Mouse (Mus musculus) heart, postnatal 0 days (tissue): ENCODE measurements around the gene F930015N05Rik. TPM values are rescaled to one million over a fixed set of nuclear protein-coding genes. Genes with fewer than 3 reads are reported as not detected.

Experiments
- ATAC-seq: fragments of 200-750 bp; cut with Nextera tagmentation; 2 replicates; pipeline ENCODE4 v1.8.0; 2017; ENCODE audit warnings: low read depth, moderate number of reproducible peaks, moderate library complexity; ENCODE audit not compliant: insufficient read depth
- DNase-seq: peaks from one replicate; pipeline ENCODE4 v3.0.0-alpha.2; 2016; ENCODE audit warnings: low spot score
- H3K27ac ChIP-seq: fragments of 300-500 bp; sonication (generic); 2 replicates; pipeline ENCODE4 v1.5.1; 2014; ENCODE audit warnings: low read depth, mild to moderate bottlenecking
- H3K27me3 ChIP-seq: fragments of 300-500 bp; sonication (generic); 2 replicates; pipeline ENCODE4 v1.6.1; 2014; ENCODE audit warnings: low read length, mixed read lengths; ENCODE audit not compliant: control insufficient read depth, insufficient read depth
- H3K36me3 ChIP-seq: fragments of 300-500 bp; sonication (generic); replicated peaks from 2 replicates; pipeline ENCODE4 v1.6.1; 2014; ENCODE audit warnings: low read length, mixed read lengths; ENCODE audit not compliant: control insufficient read depth, insufficient read depth
- H3K4me1 ChIP-seq: fragments of 300-500 bp; sonication (generic); 2 replicates; pipeline ENCODE4 v1.6.1; 2014; ENCODE audit warnings: antibody characterized with exemption; ENCODE audit not compliant: control insufficient read depth, insufficient read depth
- H3K4me2 ChIP-seq: fragments of 300-500 bp; sonication (generic); 2 replicates; pipeline ENCODE4 v1.6.1; 2014; ENCODE audit warnings: low read depth, mild to moderate bottlenecking, low read length, moderate library complexity
- H3K4me3 ChIP-seq: fragments of 300-500 bp; sonication (generic); 2 replicates; pipeline ENCODE4 v1.5.1; 2014; ENCODE audit warnings: low read depth, low read length
- H3K9ac ChIP-seq: fragments of 300-500 bp; sonication (generic); replicated peaks from 2 replicates; pipeline ENCODE4 v1.6.1; 2014; ENCODE audit warnings: low read depth, low read length, mixed read lengths
- H3K9me3 ChIP-seq: fragments of 300-500 bp; sonication (generic); replicated peaks from 2 replicates; pipeline ENCODE4 v1.6.1; 2016; ENCODE audit warnings: low read length; ENCODE audit not compliant: control insufficient read depth
- CTCF ChIP-seq: IDR thresholded peaks from 2 replicates; pipeline ENCODE4 v1.5.1; 2016; ENCODE audit warnings: antibody characterized with exemption, control low read depth, low read depth
- EP300 ChIP-seq: IDR thresholded peaks from 2 replicates; pipeline ENCODE4 v1.6.1; 2016; ENCODE audit warnings: antibody characterized with exemption, low read depth
- WGBS: fragments of 180-500 bp; shearing (Covaris S2); extraction: QIAGEN DNeasy Blood & Tissue Kit; methylation state at CpG from one replicate; pipeline ENCODE4 v1.1.7; 2014; 5-methylcytosine and 5-hydroxymethylcytosine counted together
- polyA plus RNA-seq: library from polyadenylated mRNA; unstranded; fragments of >200 nt; fragmentation: Nextera tagmentation; extraction: Ambion mirVana; gene quantifications from 2 replicates; pipeline ENCODE4 v1.2.1, GENCODE M21; 2015
- total RNA-seq: library from RNA; depleted of rRNA; stranded (reverse); fragments of >200 nt; gene quantifications from 2 replicates; pipeline ENCODE4 v1.2.3, GENCODE M21; 2014; ENCODE audit warnings: low replicate concordance

F930015N05Rik gene
- total and polyA plus RNA-seq, 2 experiments from 2014 or later = not detected

DNA sequence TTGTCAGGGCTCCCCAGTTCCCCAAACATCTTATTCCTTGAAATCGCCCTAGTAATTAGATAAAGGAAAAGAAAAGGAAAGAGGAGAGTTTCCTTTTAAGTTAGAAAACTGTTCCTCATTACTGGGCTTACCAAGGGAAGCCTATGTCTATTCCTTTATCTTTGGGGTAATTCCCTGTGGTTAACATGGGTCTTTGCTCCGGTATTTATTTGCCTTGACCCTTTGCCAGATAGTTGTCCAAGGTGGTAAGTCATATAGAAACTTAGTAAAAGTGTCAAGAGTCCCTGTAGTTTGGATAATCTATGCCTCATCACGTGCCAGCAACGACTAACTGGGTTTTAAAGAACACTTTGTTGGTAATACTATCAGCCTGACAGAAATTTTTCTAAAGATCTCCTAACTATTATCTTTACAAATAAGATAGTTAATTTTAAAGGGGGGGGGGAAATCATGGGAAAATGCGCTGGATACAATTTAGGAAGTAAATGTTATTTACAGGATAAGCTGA, 392 bp upstream of the F930015N05Rik start:
- Histone ChIP-seq H3K36me3 (no peaks in the 10 kb centered on the region), H3K9me3 (no peaks in the 10 kb centered on the region), H3K27ac (no peak overlapping the region), H3K9ac (no peak overlapping the region), H3K4me2 (peak overlapping the region; percentile 81; the same call in 1 of the 2 replicates), H3K27me3 (peaks cover 60% of the 10 kb centered on the region), H3K4me3 (peak overlapping the region; percentile 52), H3K4me1 (peaks cover 18% of the 10 kb centered on the region)
- 30% methylated on average over 5 of the region's 5 CpGs for whole genome bisulfite sequencing
- ATAC-seq = no peak
- TF ChIP-seq CTCF (no peak), EP300 (no peak)
- no peak for DNase-seq

DNA sequence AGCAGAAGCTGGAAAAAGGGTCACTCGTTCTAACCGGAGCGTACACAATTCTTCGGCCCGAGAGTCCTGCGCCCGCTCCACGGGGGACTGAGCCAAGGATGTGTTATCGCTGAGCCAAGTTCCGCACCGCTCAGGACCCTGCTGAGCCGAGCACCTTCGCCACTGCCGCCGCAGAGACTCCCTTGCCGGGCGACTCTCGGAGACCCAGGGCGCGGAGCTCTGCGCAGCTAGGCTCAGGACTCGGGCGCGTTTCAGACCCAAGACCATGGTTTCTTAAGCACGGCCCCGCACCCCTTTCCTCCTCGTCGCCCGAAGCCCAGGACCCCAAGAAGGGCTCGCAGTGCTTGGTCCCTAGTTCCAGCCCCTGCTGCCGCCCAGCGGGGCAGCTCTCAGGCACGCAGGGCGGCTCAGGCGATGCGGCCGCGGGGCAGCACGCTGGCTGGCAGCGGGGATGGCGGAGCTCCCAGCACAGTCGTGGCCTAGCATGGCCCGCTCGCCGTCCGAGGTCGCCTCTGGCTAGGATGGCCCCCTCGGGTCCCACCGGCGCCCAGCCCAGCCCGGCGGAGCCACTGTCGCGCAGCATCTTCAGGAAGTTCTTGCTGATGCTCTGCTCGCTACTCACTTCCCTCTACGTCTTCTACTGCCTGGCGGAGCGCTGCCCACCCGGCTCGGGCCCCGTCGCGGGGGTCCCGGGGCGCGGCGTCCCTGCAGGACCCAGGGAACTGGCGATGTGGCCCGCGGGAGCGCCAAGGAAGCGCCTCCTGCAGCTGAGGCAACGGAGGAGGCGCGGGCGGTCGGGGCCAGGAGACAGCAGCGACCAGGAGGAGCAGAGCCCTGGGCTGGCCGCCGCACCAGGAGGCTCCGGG, 674 bp downstream of the F930015N05Rik start:
- TF ChIP-seq CTCF = no peak
- TF ChIP-seq EP300 = no peak
- Histone ChIP-seq H3K4me1 (peaks cover 18% of the 10 kb centered on the region), H3K9ac (peak overlapping the region; percentile 42), H3K27me3 (peaks cover 63% of the 10 kb centered on the region), H3K36me3 (no peaks in the 10 kb centered on the region), H3K27ac (no peak overlapping the region), H3K4me2 (peak overlapping the region; percentile 81), H3K9me3 (no peaks in the 10 kb centered on the region), H3K4me3 (peak overlapping the region; percentile 52)
- WGBS = under 1% methylated on average over 77 of the region's 81 CpGs
- ATAC-seq (peak; percentile 28; the same call in 1 of the 2 replicates), DNase-seq (no peak)

DNA sequence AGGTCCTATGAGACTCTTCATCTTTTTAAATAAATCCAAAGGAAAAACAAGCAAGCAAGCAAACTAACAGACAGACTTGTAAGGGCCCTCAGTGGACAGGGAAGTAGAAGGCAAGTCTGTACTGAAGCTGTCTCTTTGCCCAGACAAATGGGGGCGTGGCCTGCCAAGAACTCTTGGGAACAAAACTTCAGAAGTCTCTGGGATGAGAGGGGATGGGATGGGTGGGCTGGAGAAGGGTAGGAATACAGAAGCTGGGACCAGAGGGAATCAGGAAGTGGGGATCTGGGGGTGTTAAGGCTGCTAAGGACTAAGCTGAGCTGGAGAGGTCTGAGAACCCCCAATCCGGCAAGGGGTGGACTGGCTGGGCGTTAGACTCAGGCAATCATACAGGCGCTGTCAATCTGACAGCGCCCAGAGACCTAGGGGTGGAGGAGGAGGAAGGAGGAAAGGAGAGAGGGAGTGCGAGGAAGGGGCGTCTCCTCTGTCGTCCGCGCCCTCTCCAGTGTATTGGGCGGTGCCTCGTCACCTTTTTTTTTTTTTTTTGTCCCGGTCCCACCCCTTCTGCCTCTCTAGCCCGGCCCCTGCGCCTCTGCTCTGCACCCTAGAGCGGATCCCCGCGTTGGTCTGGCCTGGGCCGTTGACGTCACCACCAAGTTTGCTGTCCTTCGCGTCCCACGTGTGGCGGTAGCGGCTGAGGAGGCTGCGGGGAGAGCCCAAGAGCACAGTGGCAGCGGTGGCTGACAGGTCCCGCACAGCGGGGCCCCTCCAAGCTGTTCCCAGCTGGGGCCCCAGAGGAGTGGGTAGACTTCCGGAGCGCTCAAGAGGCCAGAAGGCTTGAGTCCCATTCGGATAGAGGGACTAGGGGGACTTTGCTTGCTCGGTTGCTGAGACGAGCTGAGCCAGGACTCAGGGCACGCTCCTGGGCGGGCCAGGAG, 1.6 kb downstream of the F930015N05Rik start, which contains the start of gene Hs3st3a1:
TSS of gene Hs3st3a1 (plus strand) at position 722 of the 935 bp plus-strand sequence.
- Histone ChIP-seq H3K9me3 (no peaks in the 10 kb centered on the region), H3K4me2 (peak within 1 kb of the TSS; percentile 81), H3K27ac (no peak within 1 kb of the TSS), H3K4me1 (peaks cover 18% of the 10 kb centered on the region), H3K4me3 (peak within 1 kb of the TSS; percentile 52), H3K36me3 (no peaks in the 10 kb centered on the region), H3K9ac (peak within 1 kb of the TSS; percentile 42), H3K27me3 (peaks cover 62% of the 10 kb centered on the region)
- no peak for TF ChIP-seq CTCF
- TF ChIP-seq EP300 = no peak
- 2% methylated on average over 33 of the region's 36 CpGs for WGBS
- ATAC-seq (peak; percentile 84), DNase-seq (peak; percentile 51)

DNA sequence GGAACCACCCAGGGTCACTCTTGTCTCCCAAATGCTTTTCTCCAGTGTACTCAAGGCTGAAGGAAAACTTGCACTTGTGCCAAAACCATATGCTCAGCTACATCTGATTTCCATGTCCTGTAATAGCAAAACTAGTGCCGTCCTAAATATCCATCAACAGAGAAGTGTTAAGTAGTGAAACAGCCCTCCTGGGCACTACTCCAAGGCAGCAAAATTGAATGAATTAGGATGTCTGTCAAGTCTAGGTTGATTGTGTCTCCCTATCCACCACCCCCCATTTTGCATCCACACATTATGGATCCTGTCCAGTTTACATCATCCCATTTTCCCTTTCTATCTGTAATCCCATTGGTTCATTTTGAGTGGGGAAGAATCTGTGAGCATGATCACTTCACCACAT, 17.5 kb downstream of the F930015N05Rik start:
- Histone ChIP-seq H3K4me2 (no peak overlapping the region), H3K27ac (no peak overlapping the region), H3K4me1 (no peaks in the 10 kb centered on the region), H3K27me3 (no peaks in the 10 kb centered on the region), H3K9ac (no peak overlapping the region), H3K36me3 (no peaks in the 10 kb centered on the region), H3K4me3 (no peak overlapping the region), H3K9me3 (no peaks in the 10 kb centered on the region; the same call in 1 of the 2 replicates)
- TF ChIP-seq CTCF = no peak
- TF ChIP-seq EP300 = no peak
- DNase-seq (no peak), ATAC-seq (no peak)
- WGBS = 46% methylated on average over 1 of the region's 1 CpGs

DNA sequence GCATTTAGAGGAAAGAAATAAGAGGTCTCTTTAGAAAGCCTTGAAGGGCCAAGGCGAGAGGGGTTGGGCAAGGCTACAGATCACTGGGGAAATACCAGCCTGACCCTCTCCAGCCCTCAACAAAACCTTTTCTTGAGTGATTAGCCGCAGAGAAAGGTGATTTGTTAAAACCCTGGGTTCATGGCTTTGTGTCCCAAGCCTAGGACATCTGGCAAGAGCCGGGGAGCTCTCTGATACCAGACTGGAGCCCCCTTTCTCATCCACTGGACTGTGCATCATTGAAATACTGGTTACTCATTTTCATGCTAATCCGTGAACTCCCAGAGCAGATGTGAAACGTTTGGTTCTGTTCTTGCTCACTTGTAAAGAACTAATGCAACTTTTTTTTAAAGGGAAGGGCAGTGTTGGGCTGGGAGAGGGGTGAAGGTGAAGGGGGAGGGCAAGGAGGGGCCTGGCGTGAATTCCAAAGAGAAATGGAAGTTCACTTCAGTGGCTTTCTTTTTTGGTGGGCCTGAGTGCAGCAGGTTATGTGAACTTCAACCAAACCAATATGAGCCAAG, 35.8 kb downstream of the F930015N05Rik start:
- TF ChIP-seq EP300 (no peak), CTCF (no peak)
- no peak overlapping the region for H3K27ac ChIP-seq
- H3K4me1 ChIP-seq = no peaks in the 10 kb centered on the region
- DNase-seq (no peak), ATAC-seq (no peak)
- H3K27me3 ChIP-seq = no peaks in the 10 kb centered on the region
- no peak overlapping the region for H3K4me3 ChIP-seq
- no peak overlapping the region for H3K9ac ChIP-seq
- H3K4me2 ChIP-seq = no peak overlapping the region
- H3K36me3 ChIP-seq = no peaks in the 10 kb centered on the region
- H3K9me3 ChIP-seq = no peaks in the 10 kb centered on the region
- 62% methylated on average over 6 of the region's 6 CpGs for WGBS
